ENCODE assay signal across 23 mouse cellular contexts in genomic region chr1:40728636-40729035, GRCm38 (mm10). TPM values are rescaled to one million over a fixed set of nuclear protein-coding genes. Genes with fewer than 3 reads are reported as not detected.
DNase-seq lines count a peak whose midpoint lies in the region; ATAC-seq and TF ChIP-seq lines count a peak whose summit lies in the region.
"Had no signal": no experiment of that assay in that cellular context is flagged by ENCODE, and none has a peak within 500 bp of the region (broad histone marks: within the 10 kb centered on the region; RNA-seq: fewer than 3 reads in every experiment).

No protein-coding gene starts in this region.

- DNase-seq in heart, adult 11 months: peak; percentile 16
- DNase-seq in heart, postnatal 25 days (ENCODE audit: low spot score): no peak
- peak; percentile 64 for DNase-seq in kidney, adult 2 months
- DNase-seq in kidney, postnatal 14 days: peak; percentile 8
- DNase-seq: adrenal gland, adult 2 months; adrenal gland, postnatal 10 days; adrenal gland, postnatal 25 days; cerebellum, adult 11 months; cerebellum, adult 18-20 months; cerebellum, adult 8-10 months; cerebellum, adult 9-11 months; cerebellum, postnatal 14 days; cerebellum, postnatal 36 days; embryo, embryonic 11 days had no signal

- H3K9me3 ChIP-seq in kidney, embryonic 15.5 days (replicated peaks): no peaks in the 10 kb centered on the region
- no peaks in the 10 kb centered on the region for H3K9me3 ChIP-seq in kidney, embryonic 14.5 days (ENCODE audit: control insufficient read depth, low read length)
- H3K9me3 ChIP-seq: embryonic facial prominence, embryonic 13.5 days; embryonic facial prominence, embryonic 15.5 days; forebrain, embryonic 10.5 days; forebrain, embryonic 12.5 days had no signal

- no peak overlapping the region for H3K4me2 ChIP-seq in kidney, embryonic 15.5 days
- no peak overlapping the region for H3K4me2 ChIP-seq in kidney, embryonic 14.5 days (replicated peaks; ENCODE audit: low read depth, low read length)
- H3K4me2 ChIP-seq: embryonic facial prominence, embryonic 13.5 days; embryonic facial prominence, embryonic 15.5 days; forebrain, embryonic 12.5 days had no signal

- no peak for TF ChIP-seq POLR2A in kidney, adult 2 months (IDR thresholded peaks at IDR 0.05; ENCODE audit: low read depth, low read length)

- no peaks in the 10 kb centered on the region for H3K27me3 ChIP-seq in kidney, adult 2 months (replicated peaks; ENCODE audit: control insufficient read depth, insufficient read depth, low read length)
- H3K27me3 ChIP-seq in kidney, embryonic 15.5 days: no peaks in the 10 kb centered on the region
- no peaks in the 10 kb centered on the region for H3K27me3 ChIP-seq in kidney, embryonic 14.5 days (ENCODE audit: control insufficient read depth, insufficient read depth, low read length)
- H3K27me3 ChIP-seq: embryonic facial prominence, embryonic 13.5 days; embryonic facial prominence, embryonic 15.5 days; forebrain, embryonic 12.5 days had no signal

- H3K9ac ChIP-seq in kidney, embryonic 15.5 days: no peak overlapping the region
- H3K9ac ChIP-seq in kidney, embryonic 14.5 days (ENCODE audit: low read depth, low read length): no peak overlapping the region
- H3K9ac ChIP-seq: embryonic facial prominence, embryonic 13.5 days; embryonic facial prominence, embryonic 15.5 days; forebrain, embryonic 12.5 days had no signal

- no peak overlapping the region for H3K4me3 ChIP-seq in kidney, adult 2 months (ENCODE audit: insufficient read depth, low read depth, low read length)
- H3K4me3 ChIP-seq in kidney, embryonic 15.5 days (replicated peaks): no peak overlapping the region
- no peak overlapping the region for H3K4me3 ChIP-seq in kidney, embryonic 14.5 days (ENCODE audit: low read length)
- H3K4me3 ChIP-seq: embryonic facial prominence, embryonic 13.5 days; embryonic facial prominence, embryonic 15.5 days; erythroblast, embryonic 14.5 days; forebrain, embryonic 10.5 days; forebrain, embryonic 12.5 days had no signal

- no peak overlapping the region for H3K27ac ChIP-seq in kidney, adult 2 months (ENCODE audit: insufficient read depth, low read depth, low read length)
- no peak overlapping the region for H3K27ac ChIP-seq in kidney, embryonic 15.5 days
- H3K27ac ChIP-seq in kidney, embryonic 14.5 days (ENCODE audit: low read depth, low read length): no peak overlapping the region
- H3K27ac ChIP-seq: embryonic facial prominence, embryonic 13.5 days; embryonic facial prominence, embryonic 15.5 days; forebrain, embryonic 10.5 days; forebrain, embryonic 12.5 days had no signal

- 52% methylated on average over 1 of the region's 1 CpGs for WGBS in kidney, adult 2 months
- 95% methylated on average over 1 of the region's 1 CpGs for WGBS in kidney, embryonic 15.5 days
- 93% methylated on average over 1 of the region's 1 CpGs for WGBS in kidney, embryonic 14.5 days

- intact Hi-C loops in heart, postnatal 25 days (cut with DNase I): no loop called here

- peaks cover 8% of the 10 kb centered on the region for H3K4me1 ChIP-seq in kidney, adult 2 months (ENCODE audit: control insufficient read depth, insufficient read depth, low read length)
- no peaks in the 10 kb centered on the region for H3K4me1 ChIP-seq in kidney, embryonic 15.5 days
- H3K4me1 ChIP-seq in kidney, embryonic 14.5 days (ENCODE audit: control insufficient read depth, insufficient read depth, low read length): no peaks in the 10 kb centered on the region
- H3K4me1 ChIP-seq: embryonic facial prominence, embryonic 13.5 days; embryonic facial prominence, embryonic 15.5 days; forebrain, embryonic 12.5 days had no signal

- TF ChIP-seq CTCF in kidney, adult 2 months (conservative IDR thresholded peaks at IDR 0.05; ENCODE audit: insufficient read depth, insufficient read length, low read depth, low read length): no peak

- no peaks in the 10 kb centered on the region for H3K36me3 ChIP-seq in kidney, adult 2 months (ENCODE audit: control insufficient read depth, insufficient read depth, low read length)
- no peaks in the 10 kb centered on the region for H3K36me3 ChIP-seq in kidney, embryonic 15.5 days
- H3K36me3 ChIP-seq in kidney, embryonic 14.5 days (ENCODE audit: control insufficient read depth, insufficient read depth, low read length): no peaks in the 10 kb centered on the region
- H3K36me3 ChIP-seq: embryonic facial prominence, embryonic 13.5 days; embryonic facial prominence, embryonic 15.5 days; forebrain, embryonic 10.5 days; forebrain, embryonic 12.5 days had no signal

- no peak for ATAC-seq in kidney, embryonic 15.5 days (replicated peaks; ENCODE audit: low FRiP score)
- no peak for ATAC-seq in kidney, embryonic 14.5 days (ENCODE audit: low FRiP score, low TSS enrichment)
- ATAC-seq: forebrain, embryonic 14.5 days had no signal

RNA-seq across cellular contexts. Expression of gene Slc9a2, which starts 48.3 kb away (rescaled TPM):
- total RNA-seq in heart, postnatal 25 days (2021): 1 to 10 TPM; 1.0 to 1.2 TPM
- 14.5 and 23.7 TPM in 2 replicates for polyA plus RNA-seq in kidney, adult 2 months (2012; rRNA removed)
- polyA plus RNA-seq in kidney, embryonic 15.5 days (2015; fragmentation: Nextera tagmentation; extraction: Ambion mirVana): 1.7 and 2.0 TPM in 2 replicates
- 0.74 and 1.2 TPM in 2 replicates for polyA plus RNA-seq in kidney, embryonic 14.5 days (2014; fragmentation: Nextera tagmentation; extraction: Ambion mirVana)
- total RNA-seq: MEL had no signal
- polyA plus RNA-seq: erythroblast, embryonic 14.5 days; forebrain, embryonic 10.5 days had no signal
